Mouse (Mus musculus) thymus, adult 2 months (tissue): ENCODE data around the gene Gmpr2.

Experiments used
- CTCF ChIP-seq: fragments of 200-500 bp; IDR thresholded peaks from 2 replicates; pipeline ENCODE4 v1.5.1; 2012; ENCODE audit warnings: mild to moderate bottlenecking, control low read depth, low read length, moderate library complexity, borderline replicate concordance; ENCODE audit not compliant: control insufficient read depth, poor library complexity, insufficient read depth; ENCODE audit errors: extremely low read depth
- POLR2A ChIP-seq: fragments of 200-500 bp; IDR thresholded peaks from 2 replicates; pipeline ENCODE4 v1.6.1; 2012; ENCODE audit warnings: mild to moderate bottlenecking, low read length, control low read depth, moderate library complexity; ENCODE audit not compliant: control insufficient read depth, poor library complexity, insufficient read depth; ENCODE audit errors: extremely low read depth

DNA sequence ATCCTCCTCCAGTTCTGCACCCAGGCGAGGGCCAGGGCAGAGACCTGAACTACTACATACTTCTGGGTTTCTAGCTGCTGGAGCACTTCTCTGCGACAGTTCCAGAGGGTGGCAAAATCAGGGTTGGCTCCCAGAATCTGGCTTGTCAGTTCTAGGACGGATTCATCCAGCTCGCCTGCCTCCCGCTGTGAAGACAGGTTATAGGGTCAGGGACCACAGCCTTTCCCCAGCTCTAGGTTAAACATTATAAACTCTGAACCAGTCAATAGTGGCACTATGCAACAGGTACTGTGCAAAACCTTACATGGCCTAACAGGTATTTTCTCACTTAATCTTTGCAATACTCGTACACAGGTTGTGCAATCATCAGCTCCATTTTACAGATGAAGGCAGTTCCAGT, 49.3 kb downstream of the Gmpr2 start:
- no peak for TF ChIP-seq POLR2A
- TF ChIP-seq CTCF, result no peak
